Mouse (Mus musculus) E14TG2a.4 (cell line): ENCODE results near the gene Olfr493.

Source experiments
- H3K27me3 ChIP-seq: 2 replicates; pipeline ENCODE4 v1.6.1; 2014; ENCODE audit warnings: low read length, control low read depth; ENCODE audit not compliant: insufficient read depth
- H3K36me3 ChIP-seq: 2 replicates; pipeline ENCODE4 v1.6.1; 2014; ENCODE audit warnings: low read length, control low read depth; ENCODE audit not compliant: insufficient read depth
- H3K4me1 ChIP-seq: replicated peaks from 2 replicates; pipeline ENCODE4 v1.6.1; 2014; ENCODE audit warnings: low read depth, low read length, control low read depth
- H3K4me3 ChIP-seq: replicated peaks from 2 replicates; pipeline ENCODE4 v1.5.1; 2014; ENCODE audit warnings: mild to moderate bottlenecking, low read length
- H3K9me3 ChIP-seq: 2 replicates; pipeline ENCODE4 v1.6.1; 2014; ENCODE audit warnings: low read length, control low read depth
- CTCF ChIP-seq: conservative IDR thresholded peaks from 2 replicates; pipeline ENCODE4 v1.5.1; 2014; ENCODE audit warnings: low read length
- NANOG ChIP-seq: IDR thresholded peaks from 2 replicates; pipeline ENCODE4 v1.6.1; 2014; ENCODE audit warnings: borderline replicate concordance, low read length, mixed read lengths
- POU5F1 ChIP-seq: IDR thresholded peaks from 2 replicates; pipeline ENCODE4 v1.6.1; 2014; ENCODE audit warnings: low read length, borderline replicate concordance

Olfr493 gene

GRCm38 (mm10) chr7:108346879-108347278, at the start of gene Olfr493:
Olfr493 (minus strand) TSS chr7:108346979.
- Histone ChIP-seq H3K4me1 (no peaks in the 10 kb centered on the region), H3K36me3 (no peaks in the 10 kb centered on the region), H3K4me3 (no peak within 1 kb of the TSS), H3K27me3 (no peaks in the 10 kb centered on the region), H3K9me3 (no peaks in the 10 kb centered on the region)
- TF ChIP-seq CTCF: no peak
- TF ChIP-seq NANOG: no peak
- no peak for TF ChIP-seq POU5F1

GRCm38 (mm10) chr7:108392867-108393266, 46.1 kb upstream of the Olfr493 start, which contains the start of gene Olfr495:
Olfr495 (plus strand) TSS chr7:108393167.
- Histone ChIP-seq H3K9me3 (no peaks in the 10 kb centered on the region), H3K36me3 (no peaks in the 10 kb centered on the region), H3K27me3 (no peaks in the 10 kb centered on the region), H3K4me1 (no peaks in the 10 kb centered on the region), H3K4me3 (no peak within 1 kb of the TSS)
- TF ChIP-seq POU5F1 (no peak), CTCF (no peak)

GRCm38 (mm10) chr7:108365035-108365434, 18.3 kb upstream of the Olfr493 start, which contains the start of gene Olfr494:
Olfr494 (plus strand) TSS chr7:108365335.
- Histone ChIP-seq H3K9me3 (peaks cover 8% of the 10 kb centered on the region), H3K4me1 (no peaks in the 10 kb centered on the region), H3K4me3 (no peak within 1 kb of the TSS), H3K36me3 (no peaks in the 10 kb centered on the region), H3K27me3 (no peaks in the 10 kb centered on the region)
- TF ChIP-seq NANOG (no peak), CTCF (no peak), POU5F1 (no peak)

GRCm38 (mm10) chr7:108323574-108323973, 23.2 kb downstream of the Olfr493 start, which contains the start of gene Olfr492:
Olfr492 (minus strand) TSS chr7:108323674.
- H3K9me3 ChIP-seq: peaks cover 12% of the 10 kb centered on the region
- no peak for TF ChIP-seq NANOG
- no peak for TF ChIP-seq CTCF
- TF ChIP-seq POU5F1: no peak
- no peaks in the 10 kb centered on the region for H3K4me1 ChIP-seq
- H3K4me3 ChIP-seq: no peak within 1 kb of the TSS
- no peaks in the 10 kb centered on the region for H3K36me3 ChIP-seq
- H3K27me3 ChIP-seq: no peaks in the 10 kb centered on the region

- no peak for TF ChIP-seq NANOG
- no peak for TF ChIP-seq CTCF
- TF ChIP-seq POU5F1: no peak
- Histone ChIP-seq H3K4me1 (no peaks in the 10 kb centered on the region), H3K27me3 (no peaks in the 10 kb centered on the region), H3K36me3 (no peaks in the 10 kb centered on the region), H3K4me3 (no peak within 1 kb of the TSS), H3K9me3 (no peaks in the 10 kb centered on the region)
These were observed 33.6 kb downstream of the Olfr493 start, which contains the start of gene Olfr491 for GRCm38 (mm10) chr7:108313151-108313550. Olfr491 (plus strand) TSS chr7:108313451.
